Mouse (Mus musculus) frontal cortex, adult (tissue): Measurements from ENCODE around the gene Rhot1.
"Not testable (repeated sequence)": the region's sequence is repeated elsewhere in the genome, so short reads cannot be mapped to it uniquely, and the experiment has no call there.

ENCODE experiments used
- ATAC-seq: cut with Nextera tagmentation; 2 replicates; pipeline ENCODE4 v1.9.2; 2017; ENCODE audit warnings: mild to moderate bottlenecking, moderate library complexity, mixed read lengths; ENCODE audit not compliant: low TSS enrichment

Gene Rhot1

DNA sequence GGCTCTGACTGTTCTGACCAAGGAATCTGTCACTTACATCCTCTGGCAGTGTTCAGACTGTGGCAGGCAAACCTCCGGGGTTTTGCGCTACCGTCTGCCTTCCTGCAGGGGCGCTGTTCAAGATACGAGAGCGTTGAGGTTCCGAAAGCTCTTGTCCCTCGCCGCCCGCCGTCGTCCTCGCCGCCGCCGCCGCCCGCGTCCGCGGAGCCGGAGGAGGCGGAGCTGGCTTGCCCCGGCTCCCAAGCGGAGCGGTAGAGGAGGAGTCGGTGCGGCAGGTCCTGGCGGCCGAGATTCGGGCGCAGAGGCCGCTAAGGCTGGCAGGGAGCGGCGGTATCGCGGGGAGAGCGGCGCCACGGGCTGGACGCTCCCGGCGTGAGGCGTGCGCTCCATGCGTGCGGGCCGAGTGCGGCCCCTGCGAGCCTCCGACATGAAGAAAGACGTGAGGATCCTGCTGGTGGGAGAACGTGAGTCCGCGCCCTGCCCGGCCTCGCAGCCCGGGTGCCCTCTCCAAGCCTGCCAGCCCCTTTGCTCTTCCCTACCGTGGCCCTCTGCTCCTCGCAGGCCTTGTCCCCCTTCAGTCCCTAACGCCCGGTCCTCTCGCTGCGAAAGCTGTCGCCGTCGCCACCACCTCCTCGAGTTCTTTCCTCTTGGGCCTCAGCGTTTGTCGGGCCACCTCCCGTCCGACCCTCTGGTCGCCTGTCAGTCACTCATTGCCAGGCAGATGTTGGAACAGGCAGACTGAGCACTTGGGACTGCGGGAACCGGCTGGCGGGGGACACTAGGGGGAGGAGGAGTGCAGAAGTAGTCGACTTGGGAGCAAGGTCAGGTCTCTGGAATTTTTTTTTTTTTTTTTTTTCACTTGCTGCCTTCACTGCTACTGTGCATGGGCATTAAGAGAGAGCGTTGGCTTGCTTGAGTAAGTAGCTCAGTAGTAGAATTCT lies at the start of gene Rhot1:
TSS of gene Rhot1 (plus strand) at position 160 of the 941 bp plus-strand sequence.
- peak; percentile 96 for ATAC-seq

DNA sequence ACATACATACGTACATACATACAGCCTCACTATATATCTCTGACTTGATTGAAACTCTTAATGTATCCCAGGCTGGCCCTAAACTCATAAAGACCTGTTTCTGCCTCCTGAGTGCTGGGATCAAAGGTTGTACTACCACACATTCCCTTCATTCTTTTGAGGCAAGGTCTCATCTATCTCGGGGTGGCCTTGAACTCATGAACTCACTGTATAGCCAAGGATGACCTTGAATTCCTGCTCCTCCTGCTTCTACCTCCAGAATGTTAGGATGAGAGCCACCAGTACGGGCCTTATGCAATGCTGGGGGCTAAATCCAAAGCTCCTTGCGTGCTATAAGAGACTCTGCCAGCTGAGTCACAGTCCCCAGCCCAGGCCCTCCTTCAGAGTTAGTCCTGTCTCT lies 47.8 kb upstream of the Rhot1 start:
- ATAC-seq, result no peak

DNA sequence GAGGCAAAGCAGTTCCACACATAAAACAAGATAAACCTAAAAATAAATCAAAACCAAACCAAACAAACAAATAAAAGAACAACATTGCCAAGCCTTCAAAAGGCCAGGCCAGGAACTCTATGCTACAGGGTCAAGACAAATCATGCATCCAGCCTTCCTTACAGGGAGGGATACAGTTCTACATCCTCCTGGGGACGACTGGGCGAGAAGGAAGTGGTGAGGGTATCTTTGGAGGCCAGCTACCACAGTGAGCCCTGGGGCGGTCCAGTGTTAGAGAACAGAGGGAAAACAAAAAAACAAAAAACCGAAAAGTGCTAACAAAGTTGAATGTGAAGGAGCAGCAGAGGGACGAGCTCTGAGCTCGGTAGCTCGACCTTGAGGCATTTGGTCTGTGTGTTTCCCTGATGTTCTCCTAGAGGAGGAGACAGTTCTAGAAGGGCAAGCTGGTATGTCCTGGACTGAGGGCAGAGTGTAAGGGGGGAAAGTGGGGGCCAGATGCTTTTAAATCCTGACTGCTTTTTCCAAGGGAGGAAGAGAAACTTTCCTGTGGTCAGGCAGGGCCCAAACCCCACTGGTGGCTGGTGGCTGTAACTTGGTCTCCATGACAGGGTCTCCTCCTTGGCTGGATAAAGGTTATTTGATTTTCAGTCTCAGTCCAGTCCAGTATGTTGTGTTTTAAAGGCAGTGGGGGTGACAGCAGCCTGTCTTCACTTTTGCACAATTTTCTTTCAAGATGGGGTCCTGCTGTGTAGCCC lies 45.3 kb upstream of the Rhot1 start:
- no peak for ATAC-seq

DNA sequence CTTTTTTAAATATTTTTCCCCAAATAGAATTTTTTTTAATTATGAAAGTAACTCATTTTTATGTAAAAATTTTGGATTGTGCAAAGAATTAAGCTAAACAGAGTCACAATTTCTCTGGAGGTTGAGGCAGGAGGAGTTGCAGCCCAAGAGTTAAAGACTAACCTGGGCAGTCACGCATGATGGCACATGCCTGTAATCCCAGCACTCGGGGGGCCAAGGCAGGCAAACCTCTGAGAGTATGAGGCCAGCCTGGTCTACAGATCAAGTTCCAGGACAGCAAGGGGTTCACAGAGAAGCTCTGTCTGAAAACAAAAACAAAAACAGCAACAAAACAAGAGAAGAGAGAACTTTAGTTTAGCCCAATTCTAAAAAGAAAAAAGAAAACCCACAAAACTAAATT lies 44.6 kb upstream of the Rhot1 start:
- no peak for ATAC-seq

DNA sequence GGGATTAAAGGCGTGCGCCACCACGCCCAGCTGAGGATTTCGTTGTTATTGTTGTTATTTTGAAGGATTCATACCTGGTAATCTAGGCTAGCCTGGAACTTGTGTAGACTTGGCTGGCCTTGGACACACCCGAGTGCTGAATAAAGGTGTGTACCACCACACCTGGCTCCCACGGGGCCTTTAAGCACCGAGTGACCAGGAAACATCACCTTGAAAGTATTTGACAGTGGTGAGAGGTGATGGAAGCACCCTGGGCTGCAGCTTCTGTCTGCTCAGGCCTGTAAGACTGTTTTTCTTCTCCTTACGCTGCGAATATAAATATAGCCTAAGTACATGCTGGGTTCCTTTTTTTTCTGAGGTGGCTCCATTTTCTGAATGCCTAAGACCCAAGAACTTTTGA lies 40.7 kb upstream of the Rhot1 start:
- ATAC-seq, result no peak

DNA sequence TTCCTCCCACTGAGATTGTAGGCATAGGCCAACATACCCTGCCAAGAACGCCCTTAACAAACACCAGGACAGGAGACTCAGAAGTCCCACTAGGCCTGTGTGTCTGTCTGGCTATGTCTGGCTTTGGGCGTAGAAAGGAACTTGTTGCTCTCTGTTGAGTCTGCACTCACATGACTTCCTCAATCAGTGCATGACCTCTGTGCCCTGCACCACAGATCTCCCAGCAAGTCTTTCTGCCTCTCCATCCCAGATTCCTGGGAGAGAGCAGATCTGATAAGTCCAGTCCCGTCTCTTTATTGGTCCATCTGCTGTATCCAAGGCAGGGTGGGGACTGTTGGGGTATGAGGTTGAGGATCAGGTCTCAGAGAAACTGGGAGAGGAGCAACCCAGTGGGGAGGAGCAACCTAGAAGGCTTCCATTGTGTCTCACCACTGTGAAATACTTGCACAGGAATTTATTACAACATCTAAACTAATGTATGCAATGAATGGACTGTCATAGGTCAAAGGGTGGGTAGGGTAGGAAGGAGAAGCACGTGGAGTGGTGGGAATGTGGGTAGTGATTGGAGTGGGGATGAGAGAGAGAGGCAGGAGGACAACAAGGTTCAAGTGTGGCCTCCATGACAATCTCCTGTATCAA lies 40.1 kb upstream of the Rhot1 start:
- ATAC-seq, result no peak

DNA sequence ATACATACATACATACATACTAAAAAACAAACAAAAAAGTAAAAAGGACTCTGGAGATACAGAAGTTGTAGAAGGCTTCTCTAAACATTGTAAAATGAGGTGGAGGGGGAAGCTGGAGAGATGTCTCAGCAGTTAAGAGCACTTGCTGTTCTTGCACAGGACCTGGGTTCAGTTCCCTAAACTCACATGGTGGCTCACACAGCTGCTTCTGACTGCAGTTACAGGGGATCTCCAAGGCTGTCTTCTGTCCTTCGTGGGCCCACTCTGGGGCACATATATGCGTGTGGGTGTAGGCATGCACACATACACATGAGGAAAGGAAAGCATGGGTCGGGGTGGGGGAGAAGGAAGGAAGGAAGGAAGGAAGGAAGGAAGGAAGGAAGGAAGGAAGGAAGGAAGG lies 39.2 kb upstream of the Rhot1 start:
- no peak for ATAC-seq

DNA sequence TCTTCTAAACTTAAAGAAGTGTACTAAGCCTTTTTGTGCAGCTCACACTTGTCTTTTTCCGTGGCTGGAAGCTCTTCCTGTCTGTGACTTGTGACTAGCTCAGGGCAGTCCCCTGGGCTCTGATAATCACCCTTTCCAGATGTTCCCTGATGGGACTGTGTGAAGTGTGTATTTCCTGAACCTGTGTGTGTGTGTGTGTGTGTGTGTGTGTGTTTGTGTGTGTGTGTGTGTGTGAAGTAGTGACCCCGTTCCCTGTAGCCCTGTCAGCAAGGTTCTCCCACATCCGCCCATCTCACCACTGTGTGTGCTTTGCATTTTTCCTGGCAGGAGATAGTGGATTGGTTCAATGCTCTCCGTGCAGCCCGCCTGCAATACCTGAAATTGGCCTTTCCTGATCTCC lies 38.5 kb upstream of the Rhot1 start:
- ATAC-seq, result no peak

DNA sequence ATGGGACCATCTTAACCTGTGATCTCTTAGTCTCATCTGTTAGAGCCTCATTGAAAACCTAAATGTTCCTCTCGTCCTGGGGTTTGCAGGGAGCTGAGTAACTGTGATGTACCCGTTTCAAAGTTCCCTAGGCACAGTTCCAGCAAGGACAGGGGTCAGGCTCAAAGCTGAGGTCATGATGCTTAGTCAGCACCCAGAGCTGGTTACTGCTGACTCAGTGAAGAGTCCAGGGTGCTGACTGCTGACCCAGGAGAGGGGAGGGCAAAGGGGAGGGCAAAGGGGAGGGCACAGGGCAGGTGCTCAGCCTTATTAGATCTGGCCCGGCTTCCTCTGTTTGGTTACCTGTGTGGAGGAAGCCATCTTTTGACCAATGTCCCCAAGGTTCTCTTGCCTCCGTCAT lies 36.9 kb upstream of the Rhot1 start:
- ATAC-seq, result no peak

DNA sequence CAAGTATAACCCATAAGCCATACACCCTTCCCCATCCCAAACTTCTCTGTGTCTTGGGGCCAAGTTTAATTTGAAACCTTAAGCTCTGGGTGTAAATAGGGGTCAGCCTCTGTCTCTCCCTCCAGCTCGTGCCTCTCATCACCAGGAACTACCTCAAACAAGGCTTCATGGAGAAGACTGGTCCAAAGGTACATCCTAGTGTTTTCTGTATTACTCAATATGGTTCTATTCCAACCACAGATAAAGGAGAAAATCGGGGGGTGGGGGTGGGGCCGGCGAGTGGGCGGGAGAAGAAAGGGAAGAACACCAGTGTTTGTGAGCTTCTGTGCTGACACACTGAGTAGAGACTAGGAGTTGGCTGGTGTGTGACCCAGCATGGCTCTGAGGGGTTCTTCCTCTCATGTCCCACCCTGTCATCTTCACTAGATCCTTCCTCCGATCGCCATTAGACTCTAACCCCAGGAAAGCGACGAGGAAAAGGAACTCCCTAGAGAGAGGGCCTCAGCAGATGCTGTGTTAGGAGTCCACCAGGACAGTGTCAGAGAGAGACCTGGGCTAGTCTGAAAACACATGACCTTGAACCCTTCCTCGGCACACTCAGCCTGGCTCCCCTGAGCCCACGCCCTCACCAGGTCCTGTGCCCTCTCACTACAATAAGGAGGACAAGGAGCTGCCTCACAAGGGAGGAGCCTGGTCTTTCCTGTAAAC lies 34.7 kb upstream of the Rhot1 start:
- ATAC-seq, result no peak

DNA sequence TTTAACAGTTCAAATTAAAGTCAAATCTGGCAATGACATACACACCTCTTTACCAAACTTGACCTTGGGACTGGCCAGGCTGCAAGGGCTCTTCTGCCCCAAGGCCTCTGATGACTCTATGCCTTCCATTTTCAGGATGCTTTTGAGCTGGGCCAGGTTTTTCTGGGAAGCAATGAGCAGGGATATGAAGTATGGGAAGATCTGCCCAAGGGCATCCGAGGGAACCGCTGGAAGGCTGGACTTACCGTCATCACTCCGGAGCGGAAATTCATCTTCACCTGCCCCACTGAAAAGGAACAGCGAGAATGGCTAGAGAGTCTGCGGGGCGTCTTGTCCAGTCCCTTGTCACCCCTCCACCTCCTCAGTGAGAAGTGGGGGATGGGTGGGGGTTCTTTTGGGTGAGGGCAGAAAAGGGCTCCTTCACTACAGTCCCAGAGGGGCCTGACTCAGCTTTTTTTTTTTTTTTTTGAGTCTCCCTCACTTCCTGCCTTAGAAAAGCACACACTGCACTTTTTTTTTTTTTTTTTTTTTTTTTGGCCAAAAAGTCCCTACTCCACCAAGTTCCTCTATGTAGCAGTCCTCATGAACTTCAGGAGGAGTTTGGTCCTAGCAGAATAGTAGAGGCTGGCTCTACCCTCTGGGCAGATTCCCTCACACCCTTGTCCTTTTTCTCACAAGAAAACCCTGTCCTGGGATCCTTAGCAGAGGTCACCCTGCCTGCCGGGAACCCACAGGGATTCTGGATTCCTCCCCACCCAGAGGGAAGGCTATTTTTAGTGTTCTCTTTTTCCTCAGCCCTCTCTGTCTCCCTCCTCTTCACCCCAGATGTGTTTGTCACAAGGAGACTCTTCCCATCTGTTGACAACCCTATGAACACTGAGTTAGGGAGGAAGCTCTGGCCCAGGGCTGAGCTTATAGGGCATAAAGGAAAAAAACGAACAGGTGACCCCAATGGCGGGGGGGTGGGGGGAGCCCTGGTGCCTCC lies 31.6 kb upstream of the Rhot1 start:
- no peak for ATAC-seq

DNA sequence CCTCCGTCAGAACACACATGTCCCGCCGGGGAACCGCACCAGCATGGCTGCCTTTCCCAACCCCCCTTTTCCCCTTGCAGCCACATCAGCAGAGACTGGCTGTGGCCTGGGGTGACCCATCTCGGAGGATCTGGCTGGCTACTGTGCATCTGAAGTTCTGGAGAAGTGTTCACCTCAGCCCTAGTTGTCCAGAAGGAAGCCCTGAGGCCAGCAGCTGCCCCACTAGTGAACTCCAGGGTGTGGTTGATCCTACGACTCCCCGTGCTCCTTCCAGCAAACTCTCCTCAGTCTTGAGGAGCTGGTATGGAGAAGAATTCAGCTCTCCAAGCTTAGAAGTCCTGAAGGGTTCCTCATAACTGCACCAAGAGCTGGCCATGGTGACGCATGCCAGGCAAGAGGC lies 30.5 kb upstream of the Rhot1 start:
- no peak for ATAC-seq

DNA sequence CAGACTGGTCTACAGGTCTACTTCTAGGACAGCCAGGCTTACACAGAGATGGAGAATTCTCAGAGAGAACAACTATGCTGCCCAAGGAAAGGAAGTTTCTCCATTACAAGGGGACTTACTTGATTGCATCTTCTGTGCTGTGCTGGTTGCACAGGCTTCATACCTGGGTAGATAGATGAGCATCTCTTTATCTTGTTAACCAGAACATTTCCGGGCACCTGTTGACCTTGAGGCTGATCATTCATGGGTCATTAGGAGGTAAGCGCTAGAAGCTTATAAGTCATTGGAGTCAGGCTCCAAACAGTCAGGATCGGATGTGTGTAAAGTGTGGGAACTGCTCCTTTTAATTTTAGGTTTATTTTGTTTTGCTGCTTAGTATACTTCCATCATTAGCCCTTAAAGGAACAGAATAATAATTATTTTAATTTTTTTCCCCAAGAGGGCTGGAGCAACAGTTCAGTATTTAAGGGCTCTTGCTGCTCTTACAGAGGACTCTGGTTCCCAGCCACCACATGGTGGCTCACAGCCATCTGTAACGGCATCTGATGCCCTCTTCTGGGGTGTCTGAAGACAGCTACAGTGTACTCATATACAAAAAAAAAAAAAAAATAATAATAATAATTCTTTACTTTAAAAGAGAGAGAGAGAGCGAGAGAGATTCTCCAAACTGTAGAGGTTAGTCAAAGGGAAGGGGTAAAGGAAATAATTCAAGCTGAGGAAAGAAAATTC lies 27.6 kb upstream of the Rhot1 start:
- no peak for ATAC-seq

DNA sequence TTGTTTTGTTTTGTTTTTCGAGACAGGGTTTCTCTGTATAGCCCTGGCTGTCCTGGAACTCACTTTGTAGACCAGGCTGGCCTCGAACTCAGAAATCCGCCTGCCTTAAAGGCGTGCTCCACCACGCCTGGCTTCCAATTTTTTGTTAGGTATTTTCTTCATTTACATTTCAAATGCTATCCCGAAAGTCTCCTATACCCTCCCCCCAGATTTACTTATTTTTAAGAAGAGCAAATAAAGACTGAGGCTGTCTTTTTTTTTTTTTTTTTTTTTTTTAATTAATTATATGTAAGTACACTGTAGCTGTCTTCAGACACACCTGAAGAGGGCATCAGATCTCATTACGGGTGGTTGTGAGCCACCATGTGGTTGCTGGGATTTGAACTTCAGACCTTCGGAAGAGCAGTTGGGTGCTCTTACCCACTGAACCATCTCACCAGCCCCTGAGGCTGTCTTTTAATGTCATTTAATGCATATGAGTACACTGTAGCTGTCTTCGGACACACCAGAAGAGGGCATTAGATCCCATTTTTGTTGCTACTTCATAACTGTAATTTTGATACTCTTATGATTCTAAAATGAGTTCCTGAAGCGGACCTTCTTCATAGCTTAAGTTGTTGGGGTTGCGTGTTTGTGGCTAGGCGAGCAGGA lies 25.6 kb upstream of the Rhot1 start:
- 0 out of 2 replicates have a peak, but pooled peaks have one; percentile 57 for ATAC-seq

DNA sequence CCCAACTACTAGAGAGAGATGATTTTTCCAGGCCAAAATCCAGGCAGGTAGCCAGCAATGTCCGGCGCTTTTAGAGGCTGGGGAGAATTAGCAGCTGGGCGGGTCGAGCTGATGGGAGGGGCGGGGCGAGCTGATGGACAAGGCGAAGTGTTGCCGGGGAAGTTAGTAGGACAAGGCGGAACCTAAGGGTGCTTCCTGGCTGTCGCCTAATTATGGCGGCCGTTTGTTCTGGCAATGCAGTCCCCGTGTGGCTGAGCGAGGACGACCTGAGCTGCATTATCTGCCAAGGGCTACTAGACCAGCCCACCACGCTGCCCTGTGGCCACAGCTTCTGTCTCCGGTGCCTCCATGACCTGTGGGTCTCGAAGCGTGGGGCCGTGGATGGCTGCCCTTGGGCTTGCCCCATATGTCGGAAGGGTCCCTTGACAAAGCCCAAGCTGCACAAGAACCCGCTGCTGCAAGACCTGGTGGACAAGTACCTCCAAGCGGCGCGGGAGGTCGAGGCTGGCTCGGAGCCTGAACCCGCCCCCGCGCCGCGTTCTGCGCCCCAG lies 25.0 kb upstream of the Rhot1 start, which contains the start of gene Rnf135:
TSS of gene Rnf135 (plus strand) at position 147 of the 551 bp plus-strand sequence.
- ATAC-seq, result peak; percentile 98

DNA sequence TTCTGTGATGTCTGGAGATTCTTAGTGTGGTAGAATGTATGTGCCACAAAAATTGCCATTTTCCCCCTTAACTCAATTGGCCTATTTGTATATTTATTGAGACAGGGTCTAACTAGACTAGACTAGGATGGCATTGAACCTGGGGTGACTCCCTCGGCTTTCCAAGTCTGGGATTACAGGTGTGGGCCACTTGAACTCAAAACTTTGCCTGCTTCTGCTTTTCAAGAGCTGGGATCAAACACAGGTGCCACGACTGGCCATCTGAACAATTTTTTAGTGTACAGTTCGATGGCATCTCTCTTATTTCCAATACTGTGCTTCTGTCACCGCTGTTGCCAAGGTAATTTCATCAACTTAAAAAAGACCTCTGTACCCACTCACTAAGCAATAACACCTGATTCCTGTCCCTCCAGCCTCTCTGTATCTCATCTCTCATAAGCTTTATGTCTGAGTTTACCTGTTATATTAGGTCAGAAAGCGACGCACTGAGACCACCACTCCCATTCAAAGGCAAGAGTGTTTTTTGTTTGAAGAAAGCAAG lies 24.2 kb upstream of the Rhot1 start:
- ATAC-seq, result no peak

DNA sequence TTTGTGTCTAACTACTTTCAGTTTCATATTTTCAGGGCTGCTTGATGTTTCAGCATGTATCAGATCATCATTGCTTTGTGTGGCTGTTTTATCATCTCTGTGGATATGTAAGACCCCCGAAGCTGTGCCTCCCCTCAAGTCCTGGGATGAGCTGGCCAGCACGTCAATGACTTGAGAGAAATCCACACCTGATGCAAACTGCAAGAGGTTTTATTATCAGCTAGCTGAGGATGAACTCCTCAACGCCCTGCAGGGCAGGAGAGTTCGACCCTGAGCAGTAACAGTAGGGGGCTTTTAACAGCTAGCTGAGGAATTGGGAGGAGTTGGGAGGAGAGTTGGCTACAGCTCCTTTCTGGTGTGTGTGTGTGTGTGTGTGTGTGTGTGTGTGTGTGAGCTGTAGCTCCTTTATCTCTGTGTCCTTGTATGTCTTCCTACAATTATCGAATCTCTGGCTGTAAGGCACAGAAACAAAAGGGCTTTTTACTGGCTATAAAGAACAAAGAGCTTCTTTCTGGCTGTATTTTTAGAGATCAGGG lies 23.3 kb upstream of the Rhot1 start:
- not testable (repeated sequence) for ATAC-seq

DNA sequence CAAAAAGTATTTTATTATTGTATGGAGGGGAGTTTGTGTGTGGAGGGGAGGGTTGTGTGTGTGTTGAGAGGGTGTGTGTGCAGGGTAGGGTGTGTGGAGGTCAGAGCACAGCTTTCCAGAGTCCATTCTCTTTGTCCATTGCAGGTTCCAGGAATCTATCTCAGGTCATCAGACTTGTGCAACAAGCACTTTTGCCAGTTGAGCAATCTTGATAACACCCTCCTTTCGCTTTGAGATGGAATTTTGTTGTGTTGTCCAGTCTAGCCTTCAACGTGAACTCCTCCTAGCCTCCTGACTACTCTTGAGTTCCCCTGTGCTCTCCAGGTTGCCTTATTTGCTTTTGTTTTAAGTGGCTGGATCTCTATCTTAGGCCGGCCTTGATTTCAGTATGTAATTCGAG lies 18.5 kb upstream of the Rhot1 start:
- no peak for ATAC-seq
